Mouse (Mus musculus): ENCODE data around the gene Ttyh3.

The Ttyh3 gene

DNA sequence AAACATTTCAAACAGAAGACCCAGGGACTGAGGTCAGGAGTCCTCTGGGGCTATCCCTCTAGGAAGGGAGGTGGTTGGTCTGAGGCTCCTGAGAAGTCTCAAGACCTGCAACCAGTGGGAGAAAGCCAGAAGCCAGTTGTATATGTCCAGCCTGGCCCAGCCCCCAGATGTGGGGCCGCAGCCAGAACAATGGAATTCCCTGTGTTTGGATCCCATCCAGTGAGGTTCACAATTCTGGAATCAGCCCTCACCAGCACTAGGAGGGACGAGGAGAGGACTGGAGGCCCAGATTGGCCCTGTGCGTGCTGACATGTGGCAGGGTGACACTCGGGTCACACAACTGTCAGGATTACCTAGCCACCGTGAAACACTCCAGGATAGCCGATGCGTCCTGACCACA is 3.8 kb upstream of the Ttyh3 start:
- DNase-seq (ENCODE audit: low read depth, low spot score): no peak

DNA sequence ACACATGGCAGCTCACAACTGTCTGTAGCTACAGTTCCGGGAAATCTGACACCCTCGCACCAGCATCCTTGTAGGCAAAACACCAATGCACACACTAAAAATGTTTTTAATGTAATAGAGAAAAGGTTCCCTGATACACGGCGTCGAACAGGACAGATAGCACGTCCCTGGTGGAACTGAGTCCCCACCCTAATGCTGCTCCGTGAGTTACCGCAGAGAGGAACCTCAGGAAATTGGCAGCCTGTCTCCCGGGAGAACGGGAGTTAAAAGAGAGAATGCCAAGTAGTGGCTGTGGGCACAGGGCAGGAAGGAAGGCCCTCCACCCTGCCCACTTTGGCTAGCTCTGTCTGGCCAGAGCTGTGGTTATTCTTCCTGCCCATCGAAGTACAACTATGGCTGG is 2.4 kb upstream of the Ttyh3 start:
- DNase-seq (ENCODE audit: low read depth, low spot score): no peak

DNA sequence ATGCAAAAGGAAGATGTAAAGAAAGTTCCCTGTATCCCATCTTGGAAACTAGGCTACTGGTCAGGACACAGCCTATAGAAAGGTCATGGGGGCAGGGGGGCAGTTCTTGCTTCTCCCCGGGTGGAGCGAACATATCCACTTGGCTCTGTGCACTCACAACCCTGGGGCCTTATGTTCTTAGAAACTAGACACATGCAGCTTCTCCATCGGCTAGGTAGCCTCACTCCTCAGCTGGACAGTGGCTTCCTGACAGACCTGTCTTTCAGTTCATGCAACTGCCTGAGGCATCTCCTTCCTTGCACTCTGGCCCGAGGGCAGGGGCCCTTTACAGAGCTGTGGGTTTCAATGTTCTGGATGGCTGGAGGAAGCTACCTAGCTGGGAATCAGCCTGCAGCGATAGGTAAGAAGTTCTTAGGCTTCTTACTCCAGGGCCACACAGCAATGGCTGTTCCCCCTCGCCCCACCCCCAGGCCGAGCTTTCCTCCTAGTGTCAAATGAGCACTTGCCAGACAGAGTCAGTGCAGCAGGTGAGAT is 1.1 kb upstream of the Ttyh3 start:
- DNase-seq (ENCODE audit: low read depth, low spot score): no peak

DNA sequence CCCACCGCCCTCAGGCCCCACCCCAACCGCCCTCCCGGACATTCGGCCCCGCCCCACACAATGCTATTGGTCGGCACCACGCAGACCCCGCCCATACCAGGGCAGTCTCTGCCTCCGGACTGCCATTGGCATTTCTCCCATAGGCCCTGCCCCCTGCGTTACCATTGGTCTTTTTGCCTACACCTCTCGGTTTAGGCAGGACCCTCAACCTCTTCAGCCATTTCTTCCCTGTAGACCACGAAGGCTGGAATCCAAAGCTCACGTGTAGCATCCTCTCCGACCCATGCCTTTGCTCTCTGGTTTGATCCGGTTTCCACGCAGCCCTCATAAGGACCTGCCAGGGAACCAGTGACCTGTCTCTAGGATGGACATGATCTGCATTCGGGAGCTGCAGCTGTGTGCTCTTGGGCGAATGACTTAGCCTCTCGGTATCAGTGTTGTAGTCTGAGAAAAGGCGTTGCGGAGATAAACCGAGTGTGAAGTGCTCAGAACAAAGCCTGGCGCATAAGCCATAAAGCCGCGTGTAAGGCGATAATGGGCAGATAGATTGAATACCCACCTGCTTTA is 353 bp upstream of the Ttyh3 start:
- peak; percentile 98 for DNase-seq (ENCODE audit: low read depth, low spot score)

DNA sequence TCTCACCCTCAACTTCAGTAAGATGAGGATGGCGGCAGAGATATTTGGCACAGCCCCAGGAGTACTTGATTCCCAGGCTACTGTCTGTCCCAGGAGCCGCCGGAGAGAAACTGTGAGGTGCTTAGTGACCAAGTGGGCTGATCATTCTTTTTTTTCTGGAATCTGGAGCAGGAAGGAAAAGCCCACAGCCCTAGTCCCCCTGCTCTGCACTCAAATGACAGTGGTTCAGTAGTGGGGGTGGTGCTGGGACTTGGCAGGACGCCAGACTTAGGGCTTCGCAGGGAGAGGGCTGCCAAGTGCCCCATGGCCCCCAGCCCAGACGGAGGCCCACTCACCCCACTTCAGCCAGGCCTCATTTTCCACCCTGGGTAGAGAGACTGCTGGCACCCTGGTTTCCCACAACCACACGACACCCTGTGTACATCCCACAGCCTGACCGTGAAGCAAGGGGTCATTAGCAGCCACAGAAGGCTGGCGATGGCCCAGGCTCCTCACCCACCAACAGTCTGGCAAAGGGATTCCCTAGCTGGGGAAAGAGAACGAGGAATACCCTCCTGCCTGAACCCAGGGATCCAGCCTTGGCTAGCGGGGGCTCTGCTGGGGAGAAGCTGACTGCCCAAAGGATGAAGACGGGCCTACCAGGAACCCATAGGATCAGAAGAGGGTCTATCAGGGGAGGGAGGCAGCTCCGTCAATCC is 861 bp downstream of the Ttyh3 start:
- DNase-seq (ENCODE audit: low read depth, low spot score): peak; percentile 63

DNA sequence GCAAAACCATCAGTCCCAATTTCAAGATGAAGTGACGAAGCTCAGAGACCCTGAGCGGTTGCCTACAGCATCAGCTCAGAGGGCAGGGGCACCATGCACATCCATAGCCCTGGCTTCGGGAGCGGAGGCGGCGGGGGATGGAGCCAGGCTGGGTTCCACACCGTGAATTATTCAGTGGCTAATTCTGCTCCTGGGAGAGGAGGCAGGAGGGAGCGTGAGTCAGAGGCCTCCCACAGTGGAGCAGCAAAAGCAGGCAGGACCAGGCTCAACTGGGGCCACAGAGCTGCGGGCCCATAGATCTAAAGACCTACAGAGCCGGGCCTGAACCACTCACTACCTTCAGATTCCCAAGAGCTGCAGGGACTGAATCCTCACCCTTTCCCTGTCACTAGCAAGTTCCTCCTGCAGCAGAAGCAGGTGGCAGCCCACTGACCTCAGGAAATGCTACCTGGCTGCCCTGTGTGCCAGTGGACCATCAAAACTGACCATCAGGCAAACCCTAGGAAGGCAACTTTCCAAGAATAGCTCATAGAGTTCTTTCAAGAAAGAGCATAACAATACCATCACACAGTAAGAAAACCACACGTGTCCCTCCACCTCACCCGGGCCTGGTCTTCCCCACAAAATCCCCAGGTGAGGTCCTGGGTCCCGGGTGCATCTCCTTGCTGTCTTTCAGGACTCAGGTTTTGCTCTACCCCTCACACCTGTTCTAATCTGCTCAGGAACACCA is 1.6 kb downstream of the Ttyh3 start:
- DNase-seq (ENCODE audit: low read depth, low spot score): no peak

DNA sequence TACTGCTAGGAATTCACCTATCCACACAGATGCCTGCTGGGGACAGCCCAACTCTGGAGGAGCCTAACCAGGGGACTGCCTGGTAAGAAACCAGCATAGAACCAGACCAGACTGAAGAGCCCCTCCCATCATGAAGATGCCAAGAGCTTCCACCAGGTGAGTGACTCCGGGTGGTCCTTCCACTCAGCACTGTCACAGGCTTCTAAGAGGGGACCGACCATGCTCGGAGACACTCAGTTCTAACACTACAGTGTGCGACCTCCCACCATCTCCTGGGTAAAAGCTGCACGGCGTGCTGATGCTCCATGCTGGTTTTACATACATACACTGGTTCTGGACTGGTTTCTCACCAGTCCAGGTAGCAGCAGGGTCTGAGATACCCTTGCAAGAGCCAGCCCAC is 2.7 kb downstream of the Ttyh3 start:
- DNase-seq (ENCODE audit: low read depth, low spot score): no peak

DNA sequence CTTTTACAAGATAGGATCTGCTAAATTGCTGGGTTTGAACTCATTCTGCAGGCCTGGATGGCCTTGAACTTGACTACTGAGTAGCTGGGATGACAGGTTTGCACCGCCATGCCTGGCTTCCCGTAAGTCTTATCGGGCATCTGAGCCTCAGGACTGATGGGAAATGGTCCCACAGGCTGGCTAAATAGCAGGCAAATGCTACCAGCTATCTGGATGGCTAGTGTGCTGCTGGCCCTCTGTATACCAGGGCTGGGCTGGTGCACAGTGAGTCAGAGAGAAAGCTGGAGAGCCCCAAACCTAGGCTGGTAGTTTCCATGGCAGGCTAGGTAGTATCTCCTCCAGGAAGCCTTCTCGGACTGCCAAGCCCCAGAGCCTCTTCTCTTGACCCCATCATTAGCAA is 3.4 kb downstream of the Ttyh3 start:
- DNase-seq (ENCODE audit: low read depth, low spot score): no peak

DNA sequence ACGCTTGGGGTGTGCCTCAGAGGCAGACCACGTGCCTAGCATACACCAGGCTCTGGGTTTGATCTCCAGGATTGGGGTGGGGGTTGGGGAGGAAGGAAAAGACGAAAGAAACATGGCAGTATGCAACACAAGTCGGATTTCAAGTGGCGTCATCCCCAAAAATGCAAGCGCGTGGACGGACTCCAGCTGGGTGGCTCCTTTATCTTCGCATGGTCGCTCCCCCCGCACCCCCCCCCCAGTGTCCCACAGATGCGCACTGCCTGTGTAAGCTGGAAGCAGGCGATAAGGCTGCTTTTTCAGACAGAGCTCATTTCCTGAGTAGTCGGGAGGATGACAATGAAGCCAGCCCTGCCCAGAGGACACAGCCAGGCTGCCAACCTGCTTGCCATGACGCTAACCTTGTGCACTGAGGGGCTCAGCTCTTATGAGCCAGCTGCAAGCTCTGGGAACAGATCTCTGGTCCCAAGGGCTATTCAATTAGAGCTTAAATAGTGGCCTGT is 4.1 kb downstream of the Ttyh3 start:
- DNase-seq (ENCODE audit: low read depth, low spot score): no peak

DNA sequence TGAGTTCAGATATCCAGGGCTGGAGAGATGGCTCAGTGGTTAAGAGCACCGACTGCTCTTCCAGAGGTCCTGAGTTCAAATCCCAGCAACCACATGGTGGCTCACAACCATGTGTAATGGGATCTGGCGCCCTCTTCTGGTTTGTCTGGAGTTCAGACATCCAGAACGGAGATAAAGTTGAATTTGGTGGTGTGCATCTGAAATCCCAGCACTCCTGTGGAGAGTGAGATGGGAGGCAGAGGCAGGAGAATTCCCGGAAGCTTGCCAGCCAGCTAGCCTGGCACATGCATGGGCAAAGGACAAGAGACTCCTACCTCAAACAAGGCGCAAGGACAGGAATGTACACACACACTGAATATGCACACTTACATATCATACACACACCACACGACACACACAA is 4.6 kb downstream of the Ttyh3 start:
- no peak for DNase-seq (ENCODE audit: low read depth, low spot score)

DNA sequence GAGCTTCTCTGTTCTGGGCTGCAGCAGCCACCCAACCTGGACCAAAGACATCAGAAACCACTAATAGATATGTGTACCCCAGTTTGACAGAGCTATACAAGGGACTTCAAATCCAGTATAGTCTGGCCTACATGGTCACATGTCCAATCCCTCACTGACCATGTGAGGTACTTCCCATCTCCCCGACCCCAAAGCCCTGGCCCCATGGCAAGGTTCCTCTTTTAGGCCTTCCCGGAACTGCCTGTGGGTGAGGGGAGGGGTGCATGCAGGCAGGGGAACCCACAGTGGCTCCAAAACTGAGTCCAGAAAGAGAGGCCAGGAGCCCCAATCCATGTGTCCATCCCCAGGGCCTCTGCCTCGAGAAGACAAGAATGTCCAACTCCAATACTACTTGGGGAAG is 6.8 kb downstream of the Ttyh3 start:
- no peak for DNase-seq (ENCODE audit: low read depth, low spot score)

DNA sequence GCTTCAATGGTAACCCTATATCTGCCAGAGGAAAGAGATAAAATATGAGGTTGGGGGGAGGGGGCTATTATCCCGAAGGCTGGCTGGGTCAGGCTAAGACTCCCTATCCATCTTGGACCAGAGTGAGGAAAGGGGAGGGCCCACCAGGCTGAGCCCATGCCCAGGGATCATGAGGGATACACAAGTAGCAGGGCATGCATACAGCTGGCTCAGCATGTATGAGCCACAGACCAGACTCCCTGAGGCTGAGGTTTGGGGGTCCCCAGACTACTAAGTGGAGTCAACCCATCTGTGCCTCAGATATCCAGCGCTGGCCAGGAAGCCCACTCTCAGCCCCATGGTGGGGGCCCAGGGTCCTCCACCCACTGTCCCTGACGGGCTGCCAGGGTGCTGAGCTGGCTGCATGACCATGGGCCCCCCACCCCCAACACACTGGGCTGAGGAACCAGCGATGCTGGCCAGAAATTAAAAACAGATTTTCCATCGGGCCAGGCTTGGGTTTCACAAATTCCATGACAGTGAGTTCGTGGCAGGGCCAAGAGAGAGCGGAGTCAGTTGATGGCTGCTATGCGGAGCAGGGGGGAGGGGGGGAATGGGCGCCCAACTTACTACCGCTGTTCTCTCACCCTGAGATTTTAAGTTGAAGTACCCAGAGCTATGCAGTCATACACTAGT is 7.4 kb downstream of the Ttyh3 start:
- peak; percentile 62 for DNase-seq (ENCODE audit: low read depth, low spot score)

DNA sequence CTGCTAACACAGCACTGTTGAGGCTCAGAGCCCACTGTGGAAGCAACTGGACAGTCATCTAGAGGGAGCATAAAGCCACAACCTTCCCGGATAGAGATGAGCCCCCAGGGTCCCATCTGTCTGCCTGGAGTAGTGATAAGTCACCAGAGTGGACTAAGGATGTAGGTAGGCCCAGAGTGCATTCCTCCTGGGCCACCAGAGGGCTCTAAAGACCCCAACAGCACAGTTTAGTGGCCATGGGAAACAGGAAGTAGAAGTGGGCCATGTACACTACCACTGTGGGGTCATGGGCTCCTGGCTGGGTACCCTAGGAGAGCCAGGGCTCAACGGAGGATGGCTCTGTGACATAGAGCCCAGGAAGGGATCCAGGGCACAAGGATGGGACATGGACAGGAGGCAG is 8.0 kb downstream of the Ttyh3 start:
- no peak for DNase-seq (ENCODE audit: low read depth, low spot score)

DNA sequence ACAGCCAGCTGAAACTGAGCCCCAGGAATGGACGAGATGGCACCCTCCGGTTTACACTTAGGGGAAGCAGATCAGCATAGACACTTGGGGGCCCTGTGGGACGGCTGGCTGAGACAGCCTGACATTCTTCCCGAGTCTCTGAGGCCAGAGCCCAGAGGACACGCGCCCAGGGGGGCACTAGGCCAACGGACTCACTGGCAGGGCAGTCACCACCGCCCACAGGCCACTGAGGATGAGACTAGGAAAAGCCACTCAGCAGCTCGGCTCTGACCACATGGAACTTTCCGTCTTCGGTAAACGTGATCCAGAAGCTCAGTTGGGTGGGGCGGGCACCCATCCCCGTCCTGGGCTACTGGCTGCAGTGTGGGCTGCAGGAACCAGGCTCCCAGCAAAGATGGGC is 9.0 kb downstream of the Ttyh3 start:
- no peak for DNase-seq (ENCODE audit: low read depth, low spot score)

DNA sequence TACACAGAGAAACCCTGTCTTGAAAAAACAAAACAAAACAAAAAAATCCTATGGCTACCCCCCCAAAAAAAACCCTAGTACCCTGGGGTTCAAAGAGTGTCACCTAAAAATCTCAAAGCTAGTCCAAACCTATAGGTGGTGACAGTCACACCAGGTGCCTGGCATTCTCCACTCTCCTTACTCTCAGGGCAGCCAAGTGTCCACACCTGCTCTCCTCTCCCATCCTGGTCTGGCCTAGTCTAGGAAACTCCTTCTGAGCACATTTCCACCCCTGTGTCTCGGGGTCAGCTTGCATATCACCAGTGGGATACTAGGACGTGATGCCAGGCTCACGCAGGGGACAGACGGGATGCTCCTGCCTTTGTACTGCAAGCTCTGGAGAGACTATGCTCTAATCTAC is 9.5 kb downstream of the Ttyh3 start:
- DNase-seq (ENCODE audit: low read depth, low spot score): no peak

DNA sequence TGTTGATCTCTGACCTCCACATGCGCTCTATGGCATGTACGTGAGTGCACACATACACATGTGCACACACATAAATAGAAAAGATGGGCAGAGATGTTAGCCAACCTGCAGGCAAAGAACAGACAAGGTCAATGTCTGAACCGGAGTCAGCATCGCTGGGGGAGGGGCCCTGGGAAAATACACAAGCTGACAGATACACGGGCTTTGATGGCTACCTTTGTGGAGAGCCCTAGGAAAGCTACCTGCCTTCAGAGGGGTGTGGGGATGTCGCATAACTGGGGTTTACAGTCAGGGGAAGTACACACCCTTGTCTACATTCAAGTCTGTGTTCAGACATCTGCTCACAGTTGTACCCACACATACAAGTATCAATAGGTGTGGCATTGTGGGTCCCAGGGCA is 10.3 kb downstream of the Ttyh3 start:
- no peak for DNase-seq (ENCODE audit: low read depth, low spot score)

DNA sequence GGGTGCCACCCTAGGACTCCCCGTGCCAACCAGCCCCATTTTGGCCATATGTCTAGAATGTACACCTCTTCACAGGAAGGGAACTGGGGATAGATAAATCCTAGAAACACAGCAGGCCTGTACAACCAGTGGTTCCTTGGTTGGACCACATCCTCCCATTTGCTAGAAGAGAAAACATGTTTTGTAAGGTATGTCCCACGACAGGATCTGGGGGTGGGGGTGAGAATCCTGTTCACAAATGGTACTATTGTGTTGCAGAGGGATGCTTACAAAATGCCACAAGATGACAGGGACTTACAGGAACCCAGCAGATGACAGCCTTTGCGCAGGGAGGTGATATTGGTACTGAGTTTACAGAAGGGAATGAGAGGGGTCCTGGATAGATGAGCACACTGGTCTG is 10.8 kb downstream of the Ttyh3 start:
- no peak for DNase-seq (ENCODE audit: low read depth, low spot score)

DNA sequence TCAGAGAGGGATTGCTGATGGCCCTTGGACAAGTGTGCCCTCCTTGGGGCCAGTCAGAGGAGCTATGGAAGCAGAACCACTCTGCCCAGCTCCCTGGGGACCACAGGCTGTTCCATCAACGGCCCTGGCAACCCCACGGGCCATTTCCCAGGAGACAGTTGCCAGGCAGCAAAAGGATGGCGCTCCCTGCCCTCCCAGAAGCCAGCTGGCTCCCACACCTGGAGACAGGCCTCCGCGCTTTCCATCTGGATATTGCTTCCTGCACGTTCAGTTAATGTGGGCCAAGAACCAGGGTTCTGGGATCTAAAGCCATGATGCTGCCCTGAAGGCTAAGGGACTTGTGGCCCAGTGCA is 11.8 kb downstream of the Ttyh3 start:
- DNase-seq (ENCODE audit: low read depth, low spot score): no peak

DNA sequence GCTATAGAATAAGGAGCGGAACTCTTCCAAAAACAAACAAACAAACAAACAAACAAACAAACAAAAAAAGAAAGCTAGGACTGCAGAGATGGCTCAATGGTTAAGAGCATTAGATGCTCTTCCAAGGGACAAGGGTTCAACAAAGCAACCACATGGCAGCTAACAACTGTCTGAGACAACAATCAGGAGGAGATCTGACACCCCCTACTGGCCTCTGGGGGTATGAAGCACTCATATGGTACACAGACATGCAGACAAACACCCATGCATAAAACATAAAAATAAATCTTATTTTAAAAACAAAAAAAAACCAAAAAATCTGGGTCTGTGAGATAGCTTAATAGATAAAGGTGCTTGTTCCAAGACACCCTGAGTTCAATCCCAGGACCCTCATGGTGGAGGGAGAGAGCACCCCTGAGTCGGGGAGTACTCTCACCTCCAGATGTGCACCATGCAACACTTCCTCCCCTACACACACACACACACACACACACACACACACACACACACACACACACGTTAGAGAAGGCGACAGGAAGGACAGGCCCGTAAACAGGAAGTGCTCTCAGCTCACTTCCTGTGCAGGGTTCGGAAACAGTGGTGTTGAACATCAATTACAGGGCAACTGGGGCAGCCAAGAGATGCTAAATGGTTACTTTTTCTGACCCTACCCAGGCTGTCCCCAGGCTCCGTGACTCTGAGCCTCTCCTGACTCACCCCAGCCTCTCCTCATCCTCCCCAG is 12.3 kb downstream of the Ttyh3 start:
- DNase-seq (ENCODE audit: low read depth, low spot score): no peak

DNA sequence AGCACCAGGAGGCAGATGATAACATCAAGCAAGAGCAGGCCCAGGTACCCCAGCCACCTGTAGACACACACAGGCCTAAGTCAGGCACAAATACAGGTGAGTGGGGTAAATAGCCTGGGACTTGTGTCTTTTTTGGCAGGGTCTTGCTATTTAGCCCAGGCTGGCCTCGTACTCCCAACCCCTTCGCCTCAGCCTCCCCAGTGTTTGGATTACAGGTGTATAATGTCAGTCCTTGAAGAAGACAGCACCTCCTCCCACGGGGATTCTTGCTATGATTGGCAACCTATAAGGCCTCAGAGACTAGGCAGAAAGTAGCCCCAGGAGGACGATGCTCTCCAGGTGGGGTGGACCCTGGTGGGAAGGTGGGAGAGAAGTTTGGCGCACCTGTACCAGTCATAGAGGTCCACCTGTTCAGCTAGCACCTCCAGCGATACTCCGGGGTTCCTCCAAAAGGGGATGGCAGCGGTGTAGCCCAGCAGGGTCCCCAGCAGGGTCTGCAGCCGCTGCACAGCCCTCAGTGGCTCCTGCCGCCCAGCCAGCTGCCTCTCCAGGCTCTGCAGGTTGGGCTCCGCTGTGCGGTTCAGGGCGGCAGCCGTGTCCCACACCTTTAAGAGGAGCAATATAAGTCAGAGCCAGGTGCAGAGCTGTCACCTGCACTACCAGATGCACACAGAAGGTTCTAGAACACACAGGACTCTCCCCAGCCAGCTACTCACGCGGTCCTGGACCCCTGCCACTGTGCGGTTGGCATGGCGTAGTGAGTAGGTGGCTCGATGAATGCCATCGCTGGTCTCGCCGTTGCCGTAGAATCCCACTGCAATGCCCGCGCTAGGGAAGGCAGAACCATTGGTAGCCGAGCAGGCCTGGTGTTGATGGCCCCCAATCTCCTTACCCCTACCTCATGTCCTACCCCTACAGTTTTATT is 13.8 kb downstream of the Ttyh3 start:
- DNase-seq (ENCODE audit: low read depth, low spot score): no peak

DNA sequence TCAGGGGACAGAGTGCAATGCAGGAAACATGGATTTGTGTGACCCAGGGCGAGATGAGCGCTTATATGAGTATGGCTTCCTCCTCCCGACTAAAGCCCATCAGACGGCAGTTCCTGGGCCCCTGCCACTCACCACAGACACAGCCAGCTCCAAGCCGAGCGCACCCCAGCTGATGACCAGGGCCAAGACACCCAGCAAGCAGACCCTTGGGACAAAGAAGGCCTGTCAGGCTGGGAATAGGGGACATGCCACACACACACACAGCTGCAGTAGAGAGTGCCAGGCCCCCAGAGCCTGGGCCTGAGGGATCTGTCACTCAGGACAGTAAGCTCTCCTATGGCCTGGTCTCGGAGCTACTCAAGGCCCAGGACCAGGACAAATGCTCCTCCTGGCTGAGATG is 15.4 kb downstream of the Ttyh3 start:
- no peak for DNase-seq (ENCODE audit: low read depth, low spot score)
